Mouse (Mus musculus) cerebellum, adult 11-12 months (tissue): ENCODE data around the gene Kdm1b.
A peak's percentile ranks its signal among the peaks of the same experiment; 100 is the strongest.

Experiments used
- DNase-seq: peaks from one replicate; pipeline ENCODE4 v3.0.0; 2022

Kdm1b gene

DNA sequence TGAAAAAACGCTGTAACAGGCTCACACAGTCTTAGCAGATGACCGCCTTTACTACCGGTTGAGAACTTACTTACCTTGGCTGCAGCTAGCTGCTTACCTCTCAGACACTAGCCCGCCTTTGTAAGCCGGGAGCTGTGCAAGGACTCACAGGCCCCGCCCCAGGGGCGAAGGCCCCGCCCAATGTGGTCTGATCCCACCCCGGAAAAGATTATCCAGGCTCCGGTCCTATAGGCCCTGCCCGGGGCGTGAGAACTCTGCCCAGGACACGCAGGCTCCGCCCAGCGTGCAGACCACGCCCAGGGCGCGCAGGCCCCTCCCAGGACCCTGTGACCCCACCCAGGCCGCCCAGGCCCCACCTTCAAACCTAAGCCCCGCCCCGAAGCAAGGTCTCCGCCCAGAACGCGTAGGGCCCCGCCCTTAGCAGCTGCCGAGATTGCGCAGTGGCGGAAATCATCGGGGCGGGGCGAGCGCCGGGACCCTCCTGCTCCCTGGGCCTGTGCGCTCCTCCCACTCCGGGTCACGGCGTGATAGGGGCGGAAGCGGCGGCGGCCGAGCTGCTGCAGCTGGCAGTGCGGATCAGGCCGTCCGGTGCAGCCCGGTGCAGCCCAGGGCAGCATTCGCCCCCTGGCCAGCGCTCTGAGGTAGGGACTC lies at the start of gene Kdm1b:
Kdm1b (plus strand) TSS at position 470 of the 651 bp plus-strand sequence.
- peak; percentile 98 for DNase-seq

DNA sequence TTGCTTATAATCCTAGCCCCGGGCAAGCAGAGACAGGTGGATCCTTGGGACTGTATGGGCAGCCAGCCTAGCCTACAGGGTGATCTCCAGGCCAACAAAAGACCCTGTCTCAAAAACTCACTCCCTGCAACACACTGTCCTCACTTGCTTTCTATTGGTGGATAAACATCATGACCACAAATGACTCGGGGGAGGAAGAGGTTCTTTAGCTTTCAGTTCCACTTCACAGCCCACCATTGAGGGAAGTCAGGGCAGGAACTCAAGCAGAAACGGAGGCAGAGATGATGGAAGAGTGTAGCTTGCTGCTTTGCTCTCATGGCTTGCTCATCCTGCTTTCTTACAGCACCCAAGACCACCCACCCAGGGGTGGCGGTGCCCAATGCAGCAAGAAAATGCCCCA lies 45.9 kb upstream of the Kdm1b start:
- DNase-seq, result no peak

DNA sequence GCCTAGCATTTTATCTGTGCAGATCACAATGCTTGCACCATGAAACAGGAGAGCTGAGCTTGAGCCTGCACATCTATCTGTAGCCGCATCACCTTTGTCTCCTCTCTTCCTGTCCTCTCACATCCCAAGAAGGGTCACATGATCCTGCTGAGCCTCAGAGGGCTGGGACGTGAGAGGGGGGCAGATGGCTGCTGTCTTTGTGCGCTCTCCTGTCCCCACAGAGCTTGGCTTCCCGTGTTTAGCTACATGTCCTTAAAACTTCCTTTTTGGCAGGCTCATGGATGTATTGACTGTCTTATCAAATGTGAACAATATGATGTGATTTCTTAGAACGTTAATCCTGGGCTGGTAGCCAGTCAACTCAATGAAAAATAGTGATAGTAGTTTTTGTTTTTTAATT lies 43.8 kb upstream of the Kdm1b start:
- no peak for DNase-seq

DNA sequence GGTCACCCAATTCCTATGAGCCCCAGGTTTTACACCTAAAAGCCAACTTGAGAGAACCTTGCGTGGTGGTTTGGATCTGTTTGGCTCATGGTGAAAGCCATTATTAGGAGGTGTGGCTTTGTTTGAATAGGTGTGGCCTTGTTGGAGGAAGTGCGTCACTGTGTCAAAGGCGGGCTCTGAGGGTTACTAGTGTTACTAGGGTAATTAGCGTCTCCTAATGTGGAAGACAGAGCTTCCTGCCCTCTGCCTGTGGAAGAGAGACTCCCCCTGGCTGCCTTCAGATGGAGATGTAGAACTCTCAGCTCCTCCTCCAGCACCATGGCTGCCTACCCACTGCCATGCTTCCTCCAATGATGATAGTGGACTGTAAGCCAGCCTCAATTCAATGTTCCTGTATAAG lies 41.7 kb upstream of the Kdm1b start:
- DNase-seq, result no peak

DNA sequence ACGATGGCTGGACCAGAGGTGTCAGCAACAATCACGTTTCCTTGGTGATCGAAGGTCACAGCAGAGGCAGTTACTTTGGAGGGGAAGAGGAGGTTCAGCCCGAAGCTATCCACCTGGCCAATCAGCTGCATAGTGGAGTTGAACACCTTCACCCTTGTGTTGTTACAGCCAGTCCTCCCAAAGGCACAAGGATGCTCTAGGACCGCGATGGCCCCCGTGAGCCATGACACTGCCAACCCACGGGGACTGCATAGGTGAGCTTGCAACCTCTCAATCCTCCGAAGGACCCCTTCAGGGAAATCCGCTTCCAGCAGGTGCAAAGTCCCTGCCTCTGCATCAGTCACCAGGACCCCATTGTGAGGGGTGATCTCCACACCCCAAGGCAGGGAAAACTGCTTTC lies 29.6 kb upstream of the Kdm1b start:
- no peak for DNase-seq

DNA sequence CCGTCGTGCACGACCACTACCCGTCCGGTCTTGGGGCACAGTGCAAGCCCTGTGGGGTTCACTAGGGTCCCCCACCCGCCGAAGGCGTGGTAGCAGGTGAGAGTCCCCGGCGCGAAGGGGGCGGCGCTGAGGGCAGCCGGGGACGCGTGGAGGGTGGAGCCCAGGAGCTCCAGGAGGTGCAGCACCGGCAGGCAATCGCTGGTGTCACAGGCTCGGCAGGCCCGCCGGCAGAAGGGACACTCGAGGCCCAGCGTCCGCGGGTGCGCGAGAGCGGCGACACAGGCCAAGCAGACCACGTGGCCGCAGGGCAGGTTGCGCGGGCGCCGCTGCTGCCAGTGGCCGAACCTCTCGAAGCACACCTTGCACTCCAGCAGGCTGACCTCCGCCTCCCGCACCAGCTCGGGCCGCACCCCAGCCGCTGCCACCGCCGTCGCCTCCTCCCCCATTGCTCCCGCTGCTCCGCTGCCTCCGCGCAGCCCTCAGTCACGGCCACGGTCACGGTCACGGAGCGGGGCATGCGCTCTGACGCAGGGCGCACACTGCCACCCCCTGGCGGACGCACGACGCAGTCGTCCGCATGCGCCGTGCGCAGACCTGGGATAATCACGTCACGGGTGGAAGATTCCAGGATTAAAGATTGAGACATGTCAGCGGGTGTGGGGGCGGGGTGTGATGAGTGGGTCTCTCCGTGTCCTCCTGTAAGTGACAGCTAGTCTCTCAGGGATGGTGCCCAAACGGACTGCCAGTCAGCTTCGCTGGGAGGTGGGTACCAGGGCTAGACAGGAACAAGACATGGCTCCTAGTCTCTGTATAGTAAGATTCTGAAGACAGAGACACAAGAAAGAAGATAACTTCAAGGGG lies 28.7 kb upstream of the Kdm1b start, which contains the start of gene Nhlrc1:
Nhlrc1 (minus strand) TSS at position 517 of the 861 bp plus-strand sequence.
- peak; percentile 84 for DNase-seq

DNA sequence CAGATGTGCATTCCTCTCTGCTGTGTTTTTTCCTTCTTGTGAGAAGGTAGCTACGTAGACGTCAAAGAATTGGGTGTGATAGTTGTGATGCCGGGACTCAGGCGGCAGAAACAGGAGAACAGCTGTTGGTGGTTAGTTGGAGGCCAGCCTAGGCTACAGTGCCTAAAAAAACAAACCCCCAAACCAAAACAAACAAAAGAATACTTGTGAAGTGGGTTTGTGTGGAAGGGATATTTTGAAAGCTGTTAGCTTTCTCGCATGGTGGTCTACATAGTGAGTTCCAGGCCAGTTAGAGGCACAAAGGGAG lies 28.2 kb upstream of the Kdm1b start:
- DNase-seq, result no peak

DNA sequence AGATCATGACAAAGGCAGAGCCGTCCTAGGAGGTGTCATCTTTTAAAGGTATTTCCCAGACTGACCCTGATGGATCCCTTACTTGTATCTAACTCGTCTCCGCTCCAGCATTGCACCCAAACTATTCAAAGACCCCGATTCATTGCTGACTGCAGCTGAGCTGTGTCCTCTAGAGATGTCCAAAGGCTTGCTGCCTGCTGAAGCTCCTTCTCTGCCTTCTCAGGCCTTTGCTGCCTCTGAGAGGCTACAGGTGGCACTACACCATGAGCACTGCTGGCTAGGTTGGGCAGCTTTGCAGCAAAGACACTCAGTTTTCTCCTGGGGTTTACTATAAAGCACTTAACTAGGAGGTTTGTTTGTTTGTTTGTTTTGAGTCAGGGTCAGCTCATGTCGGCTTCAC lies 26.0 kb upstream of the Kdm1b start:
- DNase-seq, result peak; percentile 48

DNA sequence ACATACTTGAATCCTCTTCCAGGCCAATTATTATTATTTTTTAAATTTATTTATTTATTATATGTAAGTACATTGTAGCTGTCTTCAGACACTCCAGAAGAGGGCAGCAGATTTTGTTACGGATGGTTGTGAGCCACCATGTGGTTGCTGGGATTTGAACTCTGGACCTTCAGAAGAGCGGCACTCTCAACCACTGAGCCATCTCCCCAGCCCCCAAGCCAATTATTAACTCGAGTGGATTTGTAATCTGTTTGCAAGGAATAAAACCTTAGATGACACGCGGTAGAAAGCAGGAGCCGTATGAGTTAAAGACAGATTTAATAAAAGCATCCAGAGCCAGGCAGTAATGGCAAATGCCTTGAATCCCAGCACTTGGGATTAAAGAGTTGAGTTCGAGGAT lies 23.5 kb upstream of the Kdm1b start:
- no peak for DNase-seq

DNA sequence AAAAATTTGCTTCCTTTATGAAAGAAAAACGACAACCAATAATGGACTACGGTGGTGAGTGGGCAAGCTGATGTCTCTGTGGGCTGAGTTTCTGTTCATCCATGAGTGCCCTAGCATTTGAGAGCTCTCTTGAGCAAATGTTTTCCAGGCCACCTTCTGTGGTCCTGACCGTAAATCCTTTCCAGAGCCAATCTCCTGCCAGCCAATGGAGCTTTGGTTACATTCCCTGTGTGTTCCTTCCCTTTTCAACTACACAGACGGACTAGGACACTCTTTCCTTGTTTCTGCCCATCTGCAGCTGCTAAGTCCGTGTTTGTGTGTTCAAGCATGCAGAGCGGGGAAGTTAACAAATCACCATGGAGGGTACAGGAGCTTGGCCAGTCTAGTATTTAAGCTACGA lies 22.5 kb upstream of the Kdm1b start:
- no peak for DNase-seq

DNA sequence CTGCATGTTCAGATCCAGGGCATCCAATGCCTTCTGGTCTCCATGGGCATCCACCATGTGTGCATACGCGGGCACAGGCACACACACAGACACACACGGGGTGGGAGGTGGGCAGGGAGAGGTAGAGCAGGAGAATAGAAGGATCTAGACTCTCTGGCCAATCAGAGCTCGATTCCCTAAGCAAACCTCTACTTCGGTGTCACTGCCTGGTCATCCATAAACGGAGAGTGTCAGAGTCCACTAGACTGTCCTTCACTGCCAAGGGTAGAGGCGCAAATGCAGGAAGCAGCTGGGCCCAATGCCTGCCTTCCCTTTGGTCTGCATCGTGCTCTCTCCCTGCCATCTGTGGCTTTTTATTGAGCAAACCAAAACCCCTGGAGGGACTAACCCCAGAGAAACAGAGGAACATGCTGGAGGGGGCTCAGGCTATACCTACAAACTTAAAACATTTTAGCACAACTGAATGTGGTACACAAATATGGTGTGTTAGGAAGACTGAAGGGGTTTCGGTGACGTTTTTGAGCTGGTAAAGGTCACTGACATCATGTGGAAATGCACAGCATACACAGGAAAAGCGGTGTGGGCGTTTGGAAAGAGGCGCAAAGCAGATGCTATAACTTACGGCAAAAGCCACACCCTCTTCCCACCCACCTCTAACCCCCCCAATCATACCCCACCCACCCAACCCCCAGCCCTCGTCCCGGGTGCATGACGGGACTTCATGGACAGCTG lies 12.8 kb upstream of the Kdm1b start:
- no peak for DNase-seq

DNA sequence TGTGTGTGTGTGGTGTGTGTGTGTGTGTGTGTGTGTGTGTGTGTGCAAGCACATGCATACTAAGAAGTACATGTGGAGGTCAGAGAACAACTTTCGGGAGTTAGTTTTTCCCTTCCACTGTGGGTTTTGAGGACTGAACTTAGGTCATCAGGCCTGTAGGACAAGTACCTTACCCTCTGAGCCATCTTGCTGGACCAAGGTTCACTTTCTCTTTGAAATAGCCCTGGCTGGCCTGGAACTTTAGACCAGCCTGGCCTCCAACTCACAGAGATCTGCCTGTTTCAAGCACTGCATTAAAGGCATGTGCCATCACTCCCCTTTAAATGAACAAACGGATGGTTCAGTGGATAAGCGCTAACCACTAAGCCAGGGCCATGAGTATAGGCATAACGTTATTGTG lies 9.7 kb upstream of the Kdm1b start:
- no peak for DNase-seq

DNA sequence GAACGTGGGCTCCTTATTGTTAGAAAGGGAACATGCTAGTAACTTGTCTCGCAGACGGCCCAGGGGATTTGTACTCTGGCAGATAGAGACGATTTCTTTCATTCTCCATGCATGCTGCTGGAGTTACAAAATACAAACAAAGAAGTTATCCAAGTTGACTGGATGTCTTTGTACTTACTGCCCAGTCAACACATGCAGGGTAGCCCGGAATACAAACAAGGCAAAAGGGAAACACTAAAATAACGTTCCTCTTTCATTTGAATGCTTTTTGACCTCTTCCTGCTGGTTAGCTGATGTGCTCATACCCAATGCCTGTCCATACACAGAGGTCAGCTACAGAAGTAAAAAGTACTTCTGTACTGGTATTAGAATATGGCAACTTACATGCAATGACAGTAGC lies 5.4 kb upstream of the Kdm1b start:
- no peak for DNase-seq

DNA sequence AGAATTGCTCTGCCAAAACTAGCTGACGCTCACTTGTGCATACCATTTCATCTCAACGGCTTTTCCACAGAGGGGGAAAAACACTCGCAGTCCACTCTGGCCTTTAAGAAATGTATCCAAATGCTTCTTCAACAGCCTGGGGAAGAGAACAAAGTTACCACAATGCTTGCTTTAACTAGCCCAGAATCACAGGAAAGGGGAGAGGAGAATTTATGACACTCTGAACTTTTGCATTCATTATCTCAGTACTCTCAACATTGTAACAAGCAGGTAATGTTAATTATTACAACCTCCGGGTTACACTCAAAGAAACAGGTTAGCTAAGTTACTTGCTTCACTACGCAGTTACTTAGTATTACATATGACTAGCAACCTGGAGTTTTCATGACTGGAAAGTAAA lies 3.2 kb upstream of the Kdm1b start:
- no peak for DNase-seq

DNA sequence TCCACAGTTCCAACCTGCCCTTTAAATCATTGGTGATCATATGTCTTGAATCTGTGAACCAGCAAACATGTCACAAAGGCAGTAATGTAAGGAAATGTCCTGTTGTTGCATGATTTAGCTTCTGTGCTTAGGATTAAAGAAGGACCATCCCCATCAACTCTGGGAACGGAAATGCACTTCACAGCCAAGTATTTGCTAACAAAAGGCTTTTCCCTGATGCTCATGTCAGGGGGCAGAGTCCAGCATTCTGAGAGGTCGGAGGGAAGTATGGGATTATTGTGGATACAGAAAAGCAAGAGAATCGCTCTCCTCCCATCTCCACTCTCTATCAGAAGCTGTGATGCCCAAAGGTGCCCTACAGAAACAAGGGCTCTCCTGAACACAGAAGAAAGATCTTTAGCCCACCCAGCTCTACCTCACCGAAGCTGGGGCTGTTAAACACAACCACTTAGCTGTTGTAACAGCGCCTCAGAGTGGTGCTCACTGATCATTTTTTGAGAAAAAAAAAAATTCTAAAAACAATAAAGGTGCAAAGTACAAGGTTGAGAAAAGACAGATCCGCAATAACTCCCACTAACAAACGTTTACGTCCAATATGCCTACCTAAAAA lies 1.2 kb upstream of the Kdm1b start:
- no peak for DNase-seq

DNA sequence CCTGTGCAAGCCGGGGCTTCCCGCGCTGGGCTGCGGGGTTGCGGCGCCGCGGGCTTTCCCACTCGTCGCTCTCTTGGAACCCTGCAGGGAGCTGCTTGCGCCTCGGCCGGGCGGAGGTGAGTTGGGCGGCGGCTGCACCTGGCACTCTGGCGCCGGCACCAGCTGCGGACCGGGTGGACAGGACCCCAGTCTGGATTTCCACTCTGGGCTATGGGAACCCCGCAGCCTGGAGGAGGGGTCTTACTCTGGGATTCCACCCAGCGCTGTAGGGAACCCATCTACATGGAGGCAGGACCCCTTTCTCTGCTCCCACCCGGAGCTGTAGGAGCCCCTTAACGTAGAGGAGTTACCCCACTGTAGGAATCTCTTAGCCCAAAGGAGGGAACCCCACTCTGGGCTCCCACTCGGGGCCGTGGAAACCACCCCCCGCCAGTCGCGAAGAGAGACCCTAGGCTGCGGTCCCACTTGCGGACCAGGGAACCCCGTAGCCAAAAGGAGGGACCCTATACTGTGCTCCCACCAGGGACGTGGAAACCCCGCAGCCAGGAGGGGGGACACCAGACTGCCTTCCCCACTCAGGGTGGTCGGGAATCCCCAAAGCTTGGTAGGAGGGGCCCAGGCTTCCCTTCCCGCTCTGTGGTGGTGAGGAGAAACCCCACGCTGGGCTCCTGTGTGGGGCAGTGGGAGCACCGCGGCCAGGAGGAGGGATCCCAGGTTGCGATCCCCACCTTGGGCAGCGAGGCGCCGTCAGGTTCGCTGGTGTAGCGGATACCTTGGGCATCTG lies 726 bp downstream of the Kdm1b start:
- DNase-seq, result peak; percentile 72

DNA sequence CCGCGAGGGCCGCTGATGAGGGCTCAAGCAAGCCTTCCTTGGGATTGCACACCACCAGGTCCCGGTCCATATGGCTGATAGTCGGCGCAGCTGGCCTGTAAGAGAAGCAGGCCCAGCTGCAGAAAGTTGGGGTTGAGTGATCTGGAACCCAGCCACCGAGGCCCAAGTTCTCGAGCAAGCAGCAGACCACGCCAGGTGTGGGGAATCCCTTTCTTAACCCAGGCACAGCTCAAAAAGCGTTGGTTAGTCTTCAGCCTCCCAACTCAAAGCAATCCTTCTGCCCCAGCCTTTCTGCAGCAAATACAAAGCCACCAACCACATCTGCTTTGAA lies 1.3 kb downstream of the Kdm1b start, which contains the start of gene Tpmt:
Tpmt (minus strand) TSS at position 121 of the 331 bp plus-strand sequence.
- peak; percentile 57 for DNase-seq

DNA sequence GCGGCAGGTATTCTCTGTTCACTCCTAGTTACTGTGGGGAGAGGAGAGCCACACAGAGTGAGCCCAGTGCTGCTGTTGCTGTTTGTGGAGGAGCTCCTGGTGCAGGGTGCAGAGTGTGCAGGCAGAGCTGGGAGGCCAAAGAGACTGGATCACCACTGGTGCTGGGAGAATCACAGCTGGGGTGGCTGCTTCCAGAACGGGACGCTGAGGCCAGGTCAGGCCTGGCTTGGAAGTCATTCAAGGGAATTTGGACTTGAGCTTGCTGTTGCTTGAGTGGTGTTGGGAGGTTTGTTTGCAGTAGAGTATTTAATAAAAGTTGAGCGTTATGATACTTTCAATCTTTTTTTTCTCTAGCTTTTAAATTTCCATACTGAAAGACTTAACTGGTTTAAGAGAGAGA lies 4.7 kb downstream of the Kdm1b start:
- no peak for DNase-seq

DNA sequence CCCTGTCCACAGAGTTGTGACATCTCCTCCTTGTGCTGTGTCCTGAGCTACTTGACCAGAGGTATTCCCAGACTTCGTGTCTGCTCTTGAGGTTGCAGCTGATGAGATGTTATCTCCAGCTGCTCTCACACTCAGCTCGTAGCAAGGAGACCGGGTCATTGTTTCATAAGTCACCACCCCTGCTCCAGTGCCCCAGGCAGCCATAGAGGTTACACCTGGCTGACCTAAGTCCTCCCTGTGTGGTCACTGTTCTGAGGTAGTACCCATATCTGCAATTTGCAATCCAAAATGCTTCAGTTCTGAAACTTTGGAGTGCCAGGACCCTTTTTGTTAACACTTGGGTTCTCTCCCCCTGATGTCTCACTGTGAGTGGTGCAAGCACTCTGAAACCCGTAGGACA lies 6.7 kb downstream of the Kdm1b start:
- no peak for DNase-seq

DNA sequence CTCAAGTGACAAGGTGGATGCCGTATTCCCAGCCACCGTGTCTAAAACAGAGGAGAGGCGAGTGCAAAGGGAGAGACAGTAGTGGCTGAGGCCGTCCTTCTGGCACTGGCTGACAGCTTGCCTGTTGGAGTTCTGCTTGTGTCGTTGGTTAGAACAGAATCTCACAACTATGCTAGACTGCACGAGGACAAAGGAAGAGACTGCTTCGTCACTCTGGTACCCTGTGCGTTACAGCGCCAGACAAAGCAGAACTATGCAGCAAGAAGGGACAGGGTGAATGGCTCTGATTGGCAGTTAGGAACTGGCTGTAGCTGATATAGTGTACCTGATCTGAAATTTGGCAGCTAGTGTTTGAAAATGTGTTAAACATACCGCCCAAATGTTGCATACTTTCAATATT lies 10.7 kb downstream of the Kdm1b start:
- DNase-seq, result no peak

DNA sequence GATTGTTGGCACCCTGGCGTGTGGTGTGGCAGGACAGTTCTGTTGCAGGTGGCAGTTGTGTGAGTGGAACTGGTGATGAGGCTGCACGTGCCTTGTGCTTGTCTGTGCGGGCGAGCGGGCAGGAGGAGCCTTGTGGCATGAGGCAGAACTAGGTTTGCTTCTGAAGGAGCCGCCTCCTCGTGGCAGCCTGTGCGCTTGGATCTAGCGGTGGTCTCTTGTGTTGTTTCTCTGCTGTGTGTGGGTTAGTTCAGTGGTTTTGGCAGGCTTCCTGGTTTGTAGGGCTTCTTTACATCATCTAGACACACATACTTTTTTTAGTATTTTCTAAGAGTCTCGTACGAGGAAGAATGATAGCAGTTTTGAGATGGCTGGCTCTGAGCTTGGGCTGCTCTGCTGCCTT lies 12.8 kb downstream of the Kdm1b start:
- no peak for DNase-seq

DNA sequence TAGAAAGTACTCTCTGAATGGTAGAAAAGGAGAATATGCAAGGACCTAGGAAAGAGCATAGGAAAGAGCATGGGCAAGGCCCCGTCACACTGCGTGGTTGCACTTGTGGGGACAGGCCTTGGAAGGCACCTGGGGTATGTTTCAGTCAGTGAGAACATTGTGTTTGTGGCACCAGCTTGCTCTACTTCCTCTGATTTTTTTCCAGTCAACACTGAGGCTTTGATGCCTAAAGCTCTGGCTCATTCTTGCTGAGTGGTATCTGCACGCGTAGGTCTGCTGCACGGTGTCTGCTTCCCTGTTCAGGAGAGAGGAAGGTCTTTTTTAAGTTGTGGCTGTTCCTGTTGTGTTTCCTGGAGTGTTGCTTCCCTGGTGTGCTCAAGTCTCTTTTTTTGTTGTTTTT lies 13.5 kb downstream of the Kdm1b start:
- no peak for DNase-seq

DNA sequence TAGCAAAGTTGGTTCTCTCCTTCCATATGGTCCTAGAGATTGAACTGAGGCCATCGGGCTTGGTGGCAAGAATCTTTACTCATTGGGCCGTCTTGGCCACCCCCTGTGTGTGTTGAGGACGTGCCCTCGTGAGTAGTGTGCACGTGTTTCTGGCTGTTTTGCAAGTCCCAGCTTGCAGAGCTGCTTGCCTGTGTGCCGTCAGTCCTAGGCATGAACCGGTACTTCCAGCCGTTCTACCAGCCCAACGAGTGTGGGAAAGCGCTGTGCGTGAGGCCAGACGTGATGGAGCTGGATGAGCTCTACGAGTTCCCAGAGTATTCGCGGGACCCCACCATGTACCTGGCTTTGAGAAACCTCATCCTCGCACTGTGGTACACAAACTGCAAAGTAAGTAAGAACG lies 19.5 kb downstream of the Kdm1b start:
- DNase-seq, result no peak
